Mouse (Mus musculus) erythroblast, embryonic 14.5 days (primary cell): Measurements from ENCODE around the gene Btbd11.

ENCODE experiments used
- GATA1 ChIP-seq: IDR thresholded peaks from 2 replicates; pipeline ENCODE4 v1.6.1; 2012; ENCODE audit warnings: low read length, inconsistent platforms, mixed read lengths
- TAL1 ChIP-seq: IDR thresholded peaks from 3 replicates; pipeline ENCODE4 v1.6.1; 2012; ENCODE audit warnings: low read length, inconsistent platforms, mixed read lengths

GRCm38 (mm10) chr10:85645346-85645745 is 258.7 kb downstream of the Btbd11 start:
- TF ChIP-seq GATA1 (no peak), TAL1 (no peak)
